Mouse (Mus musculus) cortical plate, adult 2 months (tissue): ENCODE measurements at regions not wholly inside any gene's neighbourhood (a gene's known extent, or its start where the extent isn't known, plus 50 kb on each side); places are given as distances from the start of the nearest gene placed in this dataset.
A peak's percentile ranks its signal among the peaks of the same experiment; 100 is the strongest.

Source experiments
- H3K27ac ChIP-seq: fragments of 200-500 bp; 2 replicates; pipeline ENCODE4 v1.5.1; 2012; ENCODE audit warnings: low read length, control low read depth, inconsistent platforms; ENCODE audit not compliant: insufficient read depth
- H3K4me1 ChIP-seq: fragments of 200-500 bp; 2 replicates; pipeline ENCODE4 v1.6.1; 2011; ENCODE audit warnings: low read length; ENCODE audit not compliant: control insufficient read depth, insufficient read depth
- H3K4me3 ChIP-seq: fragments of 200-500 bp; 2 replicates; pipeline ENCODE4 v1.5.1; 2011; ENCODE audit warnings: mild to moderate bottlenecking, low read length, control low read depth; ENCODE audit not compliant: insufficient read depth
- CTCF ChIP-seq: fragments of 200-500 bp; IDR thresholded peaks from 2 replicates; pipeline ENCODE4 v1.5.1; 2011; ENCODE audit warnings: mild to moderate bottlenecking, control low read depth, low read length; ENCODE audit not compliant: insufficient read depth; ENCODE audit errors: extremely low read depth
- POLR2A ChIP-seq: fragments of 200-500 bp; IDR thresholded peaks from 2 replicates; pipeline ENCODE4 v1.6.1; 2011; ENCODE audit warnings: mild to moderate bottlenecking, low read length, control low read depth; ENCODE audit not compliant: insufficient read depth; ENCODE audit errors: extremely low read depth

- H3K4me1 ChIP-seq = no peaks in the 10 kb centered on the region
- H3K4me3 ChIP-seq = no peak overlapping the region
- TF ChIP-seq POLR2A = no peak
- TF ChIP-seq CTCF = no peak
- no peak overlapping the region for H3K27ac ChIP-seq
Measured at GRCm38 (mm10) chr13:72978966-72979365, 281.3 kb upstream of the Irx4 start.

DNA sequence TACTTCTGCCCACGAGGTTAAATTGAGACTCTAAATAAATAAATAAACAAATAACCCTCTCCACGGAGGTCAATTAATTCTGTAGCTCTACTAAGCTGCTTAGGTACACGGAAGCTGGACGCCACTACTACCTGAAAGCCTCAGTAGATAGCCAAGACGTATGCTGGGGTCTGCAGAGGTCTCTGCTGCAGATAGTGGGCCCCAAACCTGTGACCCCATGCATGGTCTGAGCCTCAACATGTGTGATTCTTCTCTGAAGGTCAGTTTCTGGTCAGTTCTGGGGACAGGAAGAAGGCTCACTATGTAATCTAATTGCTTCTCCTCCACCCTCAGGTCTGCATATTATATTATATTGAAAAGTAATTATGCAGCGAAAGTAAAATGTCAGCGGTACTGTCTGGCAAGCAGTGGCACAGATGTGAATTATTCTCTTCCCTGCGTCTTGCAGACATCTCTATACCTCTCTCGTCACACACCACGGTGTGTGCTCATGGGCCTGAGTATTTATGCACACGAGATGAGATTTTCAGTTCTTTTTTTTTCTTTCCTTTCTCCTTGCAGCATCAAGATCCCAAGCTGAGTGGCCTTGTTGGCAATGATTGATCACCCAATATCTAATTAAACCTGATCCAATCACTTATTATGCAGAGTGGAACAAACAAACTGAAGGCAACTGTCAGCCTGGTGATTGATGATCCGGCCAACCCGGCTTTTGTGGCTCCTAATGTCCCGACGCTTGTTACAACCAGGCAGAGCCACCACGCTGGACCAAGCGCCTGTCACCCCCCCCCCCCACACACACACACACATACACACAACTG, 267.5 kb upstream of the Irx4 start:
- Histone ChIP-seq H3K4me3 (no peak overlapping the region), H3K4me1 (no peaks in the 10 kb centered on the region), H3K27ac (no peak overlapping the region)
- TF ChIP-seq CTCF (no peak), POLR2A (no peak)

- TF ChIP-seq CTCF (no peak), POLR2A (no peak)
- H3K4me3 ChIP-seq = no peak overlapping the region
- no peaks in the 10 kb centered on the region for H3K4me1 ChIP-seq
- H3K27ac ChIP-seq = no peak overlapping the region
Measured at GRCm38 (mm10) chr13:72993410-72993858, 266.8 kb upstream of the Irx4 start.

- Histone ChIP-seq H3K27ac (no peak overlapping the region), H3K4me1 (no peaks in the 10 kb centered on the region), H3K4me3 (no peak overlapping the region)
- TF ChIP-seq POLR2A = no peak
Measured at GRCm38 (mm10) chr13:72994538-72994937, 265.7 kb upstream of the Irx4 start.

DNA sequence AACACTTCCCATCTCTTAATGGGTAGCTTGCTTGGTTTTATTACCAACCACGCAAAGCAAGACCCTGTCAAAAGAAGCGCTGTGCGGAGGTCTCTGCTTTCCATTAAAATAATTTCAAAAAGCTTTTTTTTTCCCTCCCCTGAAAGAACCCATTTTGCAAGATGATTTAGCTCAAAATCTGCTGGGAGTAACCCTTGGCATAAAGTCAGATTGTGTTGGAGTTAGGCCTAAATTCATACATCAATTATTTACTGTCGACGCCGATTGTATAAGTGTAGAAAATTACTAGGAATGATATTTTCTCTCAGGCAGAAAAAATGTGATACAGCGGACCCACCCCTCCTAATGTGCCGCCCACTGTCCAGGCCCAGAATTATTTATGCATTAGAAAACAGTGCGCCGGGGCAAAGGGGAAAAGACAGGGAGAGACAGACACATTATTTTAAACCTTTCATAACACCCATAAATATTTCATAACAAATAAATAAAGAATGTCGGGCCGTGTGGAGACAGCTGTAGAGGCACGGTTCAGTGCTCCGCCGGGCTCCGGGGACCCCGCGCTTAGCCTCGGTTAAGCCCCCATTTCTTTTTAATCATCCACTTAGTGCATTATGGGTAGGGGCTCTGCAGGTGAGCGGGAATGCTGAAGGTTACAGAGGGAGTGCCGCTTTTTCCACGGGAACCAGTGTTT, 251.3 kb upstream of the Irx4 start:
- no peak overlapping the region for H3K27ac ChIP-seq
- H3K4me3 ChIP-seq = no peak overlapping the region
- TF ChIP-seq POLR2A (no peak), CTCF (no peak)
- H3K4me1 ChIP-seq = no peaks in the 10 kb centered on the region

DNA sequence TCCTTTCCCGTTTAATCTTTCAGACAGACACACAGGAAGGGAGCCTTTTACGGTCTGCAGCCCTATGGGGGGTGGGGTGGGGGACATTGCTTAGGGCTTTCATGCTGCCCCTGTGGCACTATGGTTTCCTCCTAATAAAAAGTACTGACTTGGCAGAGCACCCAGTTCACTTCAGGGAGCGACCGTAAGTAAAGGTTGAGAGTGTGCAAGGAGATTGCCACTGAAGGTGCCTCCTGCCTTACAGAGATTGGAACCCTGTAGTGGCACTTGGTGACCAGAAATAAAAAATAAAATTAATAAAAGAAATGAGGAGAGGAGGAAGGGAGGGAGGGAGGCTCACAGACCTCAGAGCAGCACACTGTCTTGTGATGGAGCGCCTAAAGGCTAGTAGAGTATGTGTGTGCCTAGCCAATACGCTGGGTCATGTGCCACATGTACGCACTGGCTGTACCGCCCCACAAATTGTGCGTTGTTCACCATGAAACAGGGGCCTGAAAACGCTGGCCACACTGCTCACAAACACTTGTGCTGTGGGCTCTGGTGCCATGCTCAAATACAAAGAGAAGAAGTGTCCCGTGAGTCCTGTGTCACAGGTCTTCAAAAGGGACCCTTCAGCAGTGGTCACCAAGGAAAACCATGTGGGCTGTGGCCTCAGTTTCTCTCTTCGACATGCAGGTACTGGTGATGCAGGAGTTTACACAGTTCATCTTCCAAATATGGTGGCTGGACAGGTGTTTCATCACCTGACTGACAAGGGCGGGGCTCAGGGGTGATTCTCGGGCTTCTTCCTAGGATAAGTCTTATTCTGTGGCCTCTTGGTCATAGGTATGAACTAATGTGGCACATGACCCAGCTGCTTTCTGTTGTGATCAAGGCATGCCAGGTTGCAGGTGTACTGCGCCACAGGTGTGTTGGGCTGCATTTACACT, 250.5 kb upstream of the Irx4 start:
- TF ChIP-seq POLR2A (no peak), CTCF (no peak)
- Histone ChIP-seq H3K4me3 (no peak overlapping the region), H3K4me1 (no peaks in the 10 kb centered on the region), H3K27ac (no peak overlapping the region)

DNA sequence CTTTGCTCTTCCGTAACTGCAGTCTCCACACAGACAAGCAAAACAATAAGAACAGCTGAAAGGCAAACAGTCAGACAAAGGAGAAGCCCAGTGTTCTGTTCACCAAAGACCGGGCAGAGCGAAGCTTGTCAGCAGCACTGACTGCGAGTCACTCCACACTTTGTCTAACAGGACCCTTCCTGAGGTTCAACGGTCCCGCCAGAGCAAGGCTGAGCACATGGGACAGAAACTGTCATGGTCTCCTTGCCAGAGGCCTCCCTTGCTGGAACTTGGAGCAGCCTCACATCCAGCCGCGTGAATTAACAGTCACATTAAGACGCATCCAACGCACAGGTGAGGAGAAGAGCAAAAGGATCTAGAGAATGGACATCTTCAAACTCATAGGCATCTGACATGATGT, 241.1 kb upstream of the Irx4 start:
- TF ChIP-seq POLR2A (no peak), CTCF (no peak)
- Histone ChIP-seq H3K4me1 (no peaks in the 10 kb centered on the region), H3K27ac (no peak overlapping the region), H3K4me3 (no peak overlapping the region)

DNA sequence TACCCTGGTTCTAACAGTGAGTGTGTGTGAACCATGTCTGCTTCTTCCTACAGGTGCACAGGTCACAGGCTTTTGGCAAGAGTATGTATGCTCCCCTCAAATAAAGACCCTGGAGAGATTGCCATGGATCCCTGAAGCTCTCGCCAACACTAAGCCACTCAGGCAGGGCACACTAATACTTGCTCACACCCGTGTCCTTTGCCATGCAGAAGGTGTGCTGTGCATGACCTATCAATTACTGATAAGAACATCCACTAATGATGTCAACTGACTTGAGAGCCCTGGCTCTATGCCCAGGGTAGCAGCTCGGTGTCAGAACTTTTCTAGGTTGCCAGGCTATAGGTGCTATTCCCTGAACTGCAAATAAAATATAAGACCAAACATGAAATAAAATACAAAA, 229.1 kb upstream of the Irx4 start:
- TF ChIP-seq CTCF = no peak
- TF ChIP-seq POLR2A = no peak
- Histone ChIP-seq H3K4me3 (no peak overlapping the region), H3K4me1 (no peaks in the 10 kb centered on the region), H3K27ac (no peak overlapping the region)

- H3K27ac ChIP-seq = no peak overlapping the region
- TF ChIP-seq POLR2A = no peak
- peak; percentile 67 for TF ChIP-seq CTCF
Measured at GRCm38 (mm10) chr13:73033055-73033454, 227.2 kb upstream of the Irx4 start.

GRCm38 (mm10) chr13:73034065-73034831, 226.0 kb upstream of the Irx4 start:
- Histone ChIP-seq H3K4me3 (no peak overlapping the region), H3K4me1 (no peaks in the 10 kb centered on the region), H3K27ac (no peak overlapping the region)
- TF ChIP-seq POLR2A = no peak
- no peak for TF ChIP-seq CTCF

More at GRCm38 (mm10) chr13:73033055-73033454, 227.2 kb upstream of the Irx4 start:
- H3K4me1 ChIP-seq = no peaks in the 10 kb centered on the region
- no peak overlapping the region for H3K4me3 ChIP-seq
